Mouse (Mus musculus): ENCODE measurements around the gene Cyp2c69.
"Not testable (repeated sequence)": the region's sequence is repeated elsewhere in the genome, so short reads cannot be mapped to it uniquely, and the experiment has no call there.

Cyp2c69 gene

GRCm38 (mm10) chr19:39886699-39887098 is at the start of gene Cyp2c69:
Gene Cyp2c69, minus strand, starts transcription at chr19:39886799.
- not testable (repeated sequence) for H3K27me3 ChIP-seq (ENCODE audit: control insufficient read depth, insufficient read depth, low read length, poor library complexity, severe bottlenecking); H3K36me3 ChIP-seq (ENCODE audit: control insufficient read depth, insufficient read depth, low read length, poor library complexity, severe bottlenecking); DNase-seq (ENCODE audit: low read depth, low spot score)

GRCm38 (mm10) chr19:39935396-39935795 is 48.8 kb upstream of the Cyp2c69 start:
- Histone ChIP-seq H3K27me3 (ENCODE audit: control insufficient read depth, insufficient read depth, low read length, poor library complexity, severe bottlenecking) (no peaks in the 10 kb centered on the region), H3K36me3 (ENCODE audit: control insufficient read depth, insufficient read depth, low read length, poor library complexity, severe bottlenecking) (no peaks in the 10 kb centered on the region)
- DNase-seq (ENCODE audit: low read depth, low spot score): no peak

- DNase-seq (ENCODE audit: low read depth, low spot score): no peak
- no peaks in the 10 kb centered on the region for H3K27me3 ChIP-seq (ENCODE audit: control insufficient read depth, insufficient read depth, low read length, poor library complexity, severe bottlenecking)
- no peaks in the 10 kb centered on the region for H3K36me3 ChIP-seq (ENCODE audit: control insufficient read depth, insufficient read depth, low read length, poor library complexity, severe bottlenecking)
Observed at GRCm38 (mm10) chr19:39930032-39930431, 43.4 kb upstream of the Cyp2c69 start.

- DNase-seq (ENCODE audit: low read depth, low spot score): no peak
- Histone ChIP-seq H3K27me3 (ENCODE audit: control insufficient read depth, insufficient read depth, low read length, poor library complexity, severe bottlenecking) (no peaks in the 10 kb centered on the region), H3K36me3 (ENCODE audit: control insufficient read depth, insufficient read depth, low read length, poor library complexity, severe bottlenecking) (no peaks in the 10 kb centered on the region)
Observed at GRCm38 (mm10) chr19:39901656-39902055, 15.1 kb upstream of the Cyp2c69 start.

- not testable (repeated sequence) for H3K36me3 ChIP-seq (ENCODE audit: control insufficient read depth, insufficient read depth, low read length, poor library complexity, severe bottlenecking); DNase-seq (ENCODE audit: low read depth, low spot score)
Observed at GRCm38 (mm10) chr19:39890079-39890478, 3.5 kb upstream of the Cyp2c69 start.

GRCm38 (mm10) chr19:39866133-39866532 is 20.5 kb downstream of the Cyp2c69 start:
- no peak for DNase-seq (ENCODE audit: low read depth, low spot score)
- Histone ChIP-seq H3K27me3 (ENCODE audit: control insufficient read depth, insufficient read depth, low read length, poor library complexity, severe bottlenecking) (no peaks in the 10 kb centered on the region), H3K36me3 (ENCODE audit: control insufficient read depth, insufficient read depth, low read length, poor library complexity, severe bottlenecking) (no peaks in the 10 kb centered on the region)

More at GRCm38 (mm10) chr19:39890079-39890478, 3.5 kb upstream of the Cyp2c69 start:
- not testable (repeated sequence) for H3K27me3 ChIP-seq (ENCODE audit: control insufficient read depth, insufficient read depth, low read length, poor library complexity, severe bottlenecking)

- not testable (repeated sequence) for H3K27me3 ChIP-seq (ENCODE audit: control insufficient read depth, insufficient read depth, low read length, poor library complexity, severe bottlenecking); DNase-seq (ENCODE audit: low read depth, low spot score); H3K36me3 ChIP-seq (ENCODE audit: control insufficient read depth, insufficient read depth, low read length, poor library complexity, severe bottlenecking)
Observed at GRCm38 (mm10) chr19:39820931-39821330, 65.7 kb downstream of the Cyp2c69 start.

GRCm38 (mm10) chr19:39816400-39816799 is 70.2 kb downstream of the Cyp2c69 start:
- not testable (repeated sequence) for DNase-seq (ENCODE audit: low read depth, low spot score); H3K27me3 ChIP-seq (ENCODE audit: control insufficient read depth, insufficient read depth, low read length, poor library complexity, severe bottlenecking); H3K36me3 ChIP-seq (ENCODE audit: control insufficient read depth, insufficient read depth, low read length, poor library complexity, severe bottlenecking)

GRCm38 (mm10) chr19:39815991-39816390 is 70.6 kb downstream of the Cyp2c69 start:
- H3K36me3 ChIP-seq (ENCODE audit: control insufficient read depth, insufficient read depth, low read length, poor library complexity, severe bottlenecking); H3K27me3 ChIP-seq (ENCODE audit: control insufficient read depth, insufficient read depth, low read length, poor library complexity, severe bottlenecking); DNase-seq (ENCODE audit: low read depth, low spot score): not testable (repeated sequence)

GRCm38 (mm10) chr19:39812714-39813113 is 73.9 kb downstream of the Cyp2c69 start, which contains the start of gene Cyp2c40:
Gene Cyp2c40, minus strand, starts transcription at chr19:39812814.
- DNase-seq (ENCODE audit: low read depth, low spot score); H3K36me3 ChIP-seq (ENCODE audit: control insufficient read depth, insufficient read depth, low read length, poor library complexity, severe bottlenecking); H3K27me3 ChIP-seq (ENCODE audit: control insufficient read depth, insufficient read depth, low read length, poor library complexity, severe bottlenecking): not testable (repeated sequence)

Measured in splenic B cell, adult 2 months (primary cell).